Mouse (Mus musculus) liver, embryonic 14 days (tissue): Measurements from ENCODE around the gene Trim12a. TPM values are rescaled to one million over a fixed set of nuclear protein-coding genes. Genes with fewer than 3 reads are reported as not detected.

Source experiments
- polyA plus RNA-seq: library from polyadenylated mRNA; depleted of rRNA; stranded (reverse); fragments of >200 nt; gene quantifications from 2 replicates; pipeline ENCODE4 v1.2.3, GENCODE M21; 2012; rRNA removed

The Trim12a gene
- polyA plus RNA-seq: 3.5 and 3.7 TPM in 2 replicates

DNA sequence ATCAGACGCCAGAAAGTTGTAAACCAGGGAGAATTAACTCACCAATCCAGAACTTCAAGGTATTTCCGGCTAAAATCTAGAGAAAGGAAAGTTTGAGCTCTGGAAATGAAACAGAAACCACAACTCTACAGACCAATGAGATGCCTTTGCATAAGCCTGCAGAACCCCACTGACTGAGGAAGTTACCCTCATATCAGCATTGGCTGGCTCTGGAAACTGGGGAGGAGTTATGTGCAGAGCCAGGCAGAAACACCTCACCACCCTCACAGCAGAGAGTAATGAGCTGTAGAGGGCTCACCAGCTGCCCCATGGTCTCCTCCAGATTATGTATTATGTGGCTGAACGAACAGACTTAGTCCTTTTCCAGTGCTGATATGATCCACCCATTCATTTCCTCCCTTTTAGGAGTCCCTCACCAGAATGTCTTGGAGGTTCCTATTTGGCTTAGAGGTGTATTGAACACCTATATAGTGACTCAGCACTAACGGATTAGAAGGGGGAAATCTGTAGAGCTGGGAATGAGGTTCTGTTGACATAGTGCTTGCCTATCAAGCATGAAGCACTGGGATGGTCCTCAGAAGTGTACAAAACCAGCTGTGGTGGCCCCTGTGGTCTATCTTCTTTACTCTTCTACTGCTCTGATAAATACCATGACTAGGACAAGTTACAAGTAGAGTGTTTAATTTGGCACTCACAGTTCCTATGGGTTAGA lies at the start of gene Trim12a:
Trim12a (minus strand) TSS at position 98 of the 712 bp plus-strand sequence.

DNA sequence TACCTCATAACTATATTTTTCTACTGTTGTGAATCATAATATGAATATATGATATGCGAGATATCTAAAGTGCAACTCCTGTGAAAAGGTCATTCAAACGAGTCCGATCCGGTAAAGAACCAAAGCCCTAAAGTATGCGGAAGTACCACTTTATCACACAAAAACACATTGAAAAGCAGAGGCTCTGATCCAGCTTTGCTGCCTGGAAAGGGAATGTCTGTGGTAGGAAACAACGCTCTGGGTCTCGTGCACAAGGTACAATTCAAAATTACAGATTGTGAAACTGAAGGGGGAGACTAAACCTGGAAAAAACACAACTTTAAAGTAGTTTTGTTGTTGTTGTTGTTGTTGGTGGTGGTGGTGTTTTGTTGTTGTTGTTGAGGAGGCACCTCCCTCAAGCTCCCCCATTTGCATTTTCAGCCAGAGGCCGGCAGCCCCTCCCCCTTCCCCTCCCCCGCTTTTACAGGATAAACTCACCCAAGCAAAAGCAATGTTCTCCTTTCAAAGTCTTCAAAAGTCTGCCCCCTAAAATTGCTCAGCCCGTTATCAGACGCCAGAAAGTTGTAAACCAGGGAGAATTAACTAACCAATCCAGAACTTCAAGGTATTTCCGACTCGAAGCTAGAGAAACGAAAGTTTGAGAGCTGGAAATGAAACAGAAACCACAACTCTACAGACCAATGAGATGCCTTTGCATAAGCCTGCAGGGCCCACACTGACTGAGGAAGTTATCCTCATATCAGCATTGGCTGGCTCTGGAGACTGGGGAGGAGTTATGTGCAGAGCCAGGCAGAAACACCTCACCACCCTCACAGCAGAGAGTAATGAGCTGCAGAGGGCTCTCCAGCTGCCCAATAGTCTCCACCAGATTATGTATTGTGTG lies 37.7 kb upstream of the Trim12a start, which contains the start of gene Trim12c:
Trim12c (minus strand) TSS at position 646 of the 883 bp plus-strand sequence.

DNA sequence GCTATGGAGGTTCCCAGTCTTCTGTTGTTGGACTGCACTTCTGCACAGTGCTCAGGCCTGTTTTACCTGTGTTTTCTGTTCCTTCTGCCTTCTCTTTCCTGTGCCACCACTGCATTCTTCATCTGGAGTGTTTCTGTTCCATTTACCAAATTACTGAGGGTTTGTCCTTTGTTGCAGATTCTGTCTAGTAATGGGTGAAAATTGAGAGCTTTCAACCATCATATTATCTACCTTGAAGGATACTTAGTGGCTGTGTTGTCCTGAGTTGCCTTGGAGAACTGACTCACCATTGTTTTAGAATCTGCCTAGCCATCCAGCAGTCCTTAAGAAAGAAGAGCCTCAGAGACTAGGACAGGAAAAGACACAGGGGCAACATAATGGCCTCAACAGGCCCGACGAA lies 13.9 kb upstream of the Trim12a start, which contains the start of gene Trim34b:
Trim34b (plus strand) TSS at position 301 of the 400 bp plus-strand sequence.

DNA sequence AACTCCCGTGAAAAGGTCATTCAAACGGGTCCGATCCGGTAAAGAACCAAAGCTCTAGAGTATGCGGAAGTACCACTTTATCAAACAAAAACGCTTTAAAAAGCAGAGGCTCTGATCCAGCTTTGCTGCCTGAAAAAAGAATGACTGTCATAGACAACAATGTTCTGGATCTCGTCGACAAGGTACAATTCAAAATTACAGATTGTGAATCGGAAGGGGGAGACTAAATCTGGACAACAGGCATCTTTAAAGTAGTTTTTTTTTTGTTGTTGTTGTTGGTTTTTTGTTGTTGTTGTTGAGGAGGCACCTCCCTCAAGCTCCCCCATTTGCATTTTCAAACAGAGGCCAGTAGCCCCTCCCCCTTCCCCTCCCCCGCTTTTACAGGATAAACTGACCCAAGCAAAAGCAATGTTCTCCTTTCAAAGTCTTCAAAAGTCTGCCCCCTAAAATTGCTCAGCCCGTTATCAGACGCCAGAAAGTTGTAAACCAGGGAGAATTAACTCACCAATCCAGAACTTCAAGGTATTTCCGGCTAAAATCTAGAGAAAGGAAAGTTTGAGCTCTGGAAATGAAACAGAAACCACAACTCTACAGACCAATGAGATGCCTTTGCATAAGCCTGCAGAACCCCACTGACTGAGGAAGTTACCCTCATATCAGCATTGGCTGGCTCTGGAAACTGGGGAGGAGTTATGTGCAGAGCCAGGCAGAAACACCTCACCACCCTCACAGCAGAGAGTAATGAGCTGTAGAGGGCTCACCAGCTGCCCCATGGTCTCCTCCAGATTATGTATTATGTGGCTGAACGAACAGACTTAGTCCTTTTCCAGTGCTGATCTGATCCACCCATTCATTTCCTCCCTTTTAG lies 27.5 kb downstream of the Trim12a start, which contains the start of gene Trim5:
Trim5 (minus strand) TSS at position 519 of the 868 bp plus-strand sequence.

Other genes starting within 250 kb of the Trim12a start
- gene Olfr644, start 243.6 kb downstream of the Trim12a start, polyA plus RNA-seq: not detected in 2 replicates
- gene Olfr645, start 230.0 kb downstream of the Trim12a start, polyA plus RNA-seq: not detected in 2 replicates
- gene Olfr646, start 210.6 kb downstream of the Trim12a start, polyA plus RNA-seq: not detected in 2 replicates
- gene Ubqln5, start 185.6 kb downstream of the Trim12a start, polyA plus RNA-seq: not detected in 2 replicates
- not detected in 2 replicates for gene Olfr643, start 178.1 kb downstream of the Trim12a start, polyA plus RNA-seq
- not detected in 2 replicates for gene Ubqln3, start 172.2 kb downstream of the Trim12a start, polyA plus RNA-seq
- not detected in 2 replicates for gene Ubqlnl, start 164.9 kb downstream of the Trim12a start, polyA plus RNA-seq
- 0.01 TPM in 1 of 2 replicates, not detected in the other for gene Olfm5, start 150.6 kb downstream of the Trim12a start, polyA plus RNA-seq
- 0.03 and 0.06 TPM in 2 replicates for gene Olfr648, start 132.1 kb downstream of the Trim12a start, polyA plus RNA-seq
- gene Olfr649, start 119.5 kb downstream of the Trim12a start, polyA plus RNA-seq: not detected in 2 replicates
- 0.59 and 0.62 TPM in 2 replicates for gene Trim6, start 96.7 kb downstream of the Trim12a start, polyA plus RNA-seq
- 1.8 and 2.3 TPM in 2 replicates for gene Trim34a, start 71.0 kb downstream of the Trim12a start, polyA plus RNA-seq
- 0.26 and 0.39 TPM in 2 replicates for gene Trim5, start 27.4 kb downstream of the Trim12a start, polyA plus RNA-seq
- gene Trim34b, start 14.0 kb upstream of the Trim12a start, polyA plus RNA-seq: 0.02 TPM in 1 of 2 replicates, not detected in the other
- gene Trim12c, start 37.9 kb upstream of the Trim12a start, polyA plus RNA-seq: 2.0 and 2.9 TPM in 2 replicates
- gene Trim30b, start 54.4 kb upstream of the Trim12a start, polyA plus RNA-seq: 0.15 and 0.23 TPM in 2 replicates
- 0.21 and 0.23 TPM in 2 replicates for gene Trim30c, start 85.4 kb upstream of the Trim12a start, polyA plus RNA-seq
- gene Trim30a, start 149.7 kb upstream of the Trim12a start, polyA plus RNA-seq: 1.8 and 2.6 TPM in 2 replicates
- gene Trim30d, start 192.4 kb upstream of the Trim12a start, polyA plus RNA-seq: 0.63 and 0.83 TPM in 2 replicates
- gene Olfr651, start 234.7 kb upstream of the Trim12a start, polyA plus RNA-seq: not detected in 2 replicates
- gene Olfr652, start 245.4 kb upstream of the Trim12a start, polyA plus RNA-seq: not detected in 2 replicates